Mouse (Mus musculus): ENCODE data around the gene Cldn3. TPM values are rescaled to one million over a fixed set of nuclear protein-coding genes. Genes with fewer than 3 reads are reported as not detected.

Gene Cldn3
- polyA plus RNA-seq, 1 experiment, result 8.7 TPM

DNA sequence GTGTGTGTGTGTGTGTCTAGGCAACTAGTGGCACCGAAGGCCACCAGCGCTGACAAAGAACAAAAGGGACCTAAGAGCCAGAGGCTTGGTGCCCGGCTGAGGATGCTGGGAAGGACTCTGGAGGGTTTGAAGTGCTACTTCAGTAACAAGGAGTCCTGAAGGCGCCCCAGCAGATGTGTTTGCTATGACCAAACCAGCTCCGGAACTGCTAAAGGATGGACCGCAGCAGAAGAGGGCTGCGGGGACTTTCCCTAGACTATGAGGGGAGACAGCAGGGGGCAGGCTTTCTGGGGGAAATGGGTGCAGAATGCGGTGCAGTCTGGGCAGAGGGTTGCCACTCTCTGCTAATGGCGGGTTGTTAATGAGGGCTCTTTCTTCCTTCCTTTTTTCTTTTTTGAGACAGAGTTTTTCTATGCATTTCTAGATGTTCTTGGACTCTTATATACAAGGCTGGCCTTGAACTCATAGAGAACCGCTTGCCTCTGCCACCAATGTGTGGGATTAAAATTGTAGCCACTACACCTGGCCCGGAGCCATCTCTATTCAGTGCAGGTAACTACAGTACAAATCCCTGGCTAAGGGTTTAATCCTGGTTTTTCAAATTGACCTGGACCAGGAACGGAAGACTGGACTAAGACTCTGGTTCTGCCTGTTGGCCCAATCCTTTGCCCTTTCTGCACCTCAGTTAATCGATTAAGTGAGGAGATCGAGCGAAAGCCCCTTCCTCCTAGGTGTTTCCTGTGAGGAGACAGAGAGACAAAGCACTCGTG lies 22.0 kb downstream of the Cldn3 start:
- Histone ChIP-seq H3K4me1 (ENCODE audit: control insufficient read depth, insufficient read depth, low read length) (peaks cover 20% of the 10 kb centered on the region), H3K27ac (ENCODE audit: control insufficient read depth, insufficient read depth, low read depth, low read length) (peak overlapping the region; percentile 76), H3K27me3 (ENCODE audit: control insufficient read depth, insufficient read depth, low read length) (no peaks in the 10 kb centered on the region), H3K4me3 (ENCODE audit: control insufficient read depth, low read depth, low read length) (peak overlapping the region; percentile 91), H3K36me3 (ENCODE audit: control insufficient read depth, insufficient read depth, low read length) (no peaks in the 10 kb centered on the region)
- no peak for TF ChIP-seq CTCF (IDR thresholded peaks at IDR 0.05; ENCODE audit: control insufficient read depth, insufficient read depth, insufficient replicate concordance, low read depth, low read length)
- no peak for TF ChIP-seq POLR2A (IDR thresholded peaks at IDR 0.05; ENCODE audit: control insufficient read depth, low read depth, low read length)

- Histone ChIP-seq H3K4me1 (ENCODE audit: control insufficient read depth, insufficient read depth, low read length) (peaks cover 20% of the 10 kb centered on the region), H3K27me3 (ENCODE audit: control insufficient read depth, insufficient read depth, low read length) (no peaks in the 10 kb centered on the region), H3K27ac (ENCODE audit: control insufficient read depth, insufficient read depth, low read depth, low read length) (peak within 1 kb of the TSS; percentile 98), H3K4me3 (ENCODE audit: control insufficient read depth, low read depth, low read length) (peak within 1 kb of the TSS; percentile 91), H3K36me3 (ENCODE audit: control insufficient read depth, insufficient read depth, low read length) (no peaks in the 10 kb centered on the region)
- TF ChIP-seq CTCF (IDR thresholded peaks at IDR 0.05; ENCODE audit: control insufficient read depth, insufficient read depth, insufficient replicate concordance, low read depth, low read length), result no peak
- peak; percentile 47 for TF ChIP-seq POLR2A (IDR thresholded peaks at IDR 0.05; ENCODE audit: control insufficient read depth, low read depth, low read length)
These were observed 22.9 kb downstream of the Cldn3 start, which contains the start of gene Abhd11 for GRCm38 (mm10) chr5:135008671-135009589. Gene Abhd11, plus strand, starts transcription at chr5:135009152.

- TF ChIP-seq CTCF (IDR thresholded peaks at IDR 0.05; ENCODE audit: control insufficient read depth, insufficient read depth, insufficient replicate concordance, low read depth, low read length), result no peak
- peak; percentile 29; the same call in 1 of the 2 replicates for TF ChIP-seq POLR2A (IDR thresholded peaks at IDR 0.05; ENCODE audit: control insufficient read depth, low read depth, low read length)
- H3K36me3 ChIP-seq (ENCODE audit: control insufficient read depth, insufficient read depth, low read length), result no peaks in the 10 kb centered on the region
These were observed 23.7 kb downstream of the Cldn3 start for GRCm38 (mm10) chr5:135009590-135010319.

GRCm38 (mm10) chr5:135010320-135010709 lies 24.3 kb downstream of the Cldn3 start:
- Histone ChIP-seq H3K27ac (ENCODE audit: control insufficient read depth, insufficient read depth, low read depth, low read length) (no peak overlapping the region), H3K36me3 (ENCODE audit: control insufficient read depth, insufficient read depth, low read length) (no peaks in the 10 kb centered on the region), H3K4me1 (ENCODE audit: control insufficient read depth, insufficient read depth, low read length) (peaks cover 20% of the 10 kb centered on the region), H3K27me3 (ENCODE audit: control insufficient read depth, insufficient read depth, low read length) (no peaks in the 10 kb centered on the region), H3K4me3 (ENCODE audit: control insufficient read depth, low read depth, low read length) (peak overlapping the region; percentile 91; the same call in 1 of the 2 replicates)
- no peak for TF ChIP-seq CTCF (IDR thresholded peaks at IDR 0.05; ENCODE audit: control insufficient read depth, insufficient read depth, insufficient replicate concordance, low read depth, low read length)
- no peak for TF ChIP-seq POLR2A (IDR thresholded peaks at IDR 0.05; ENCODE audit: control insufficient read depth, low read depth, low read length)

More at GRCm38 (mm10) chr5:135009590-135010319, 23.7 kb downstream of the Cldn3 start:
- Histone ChIP-seq H3K27ac (ENCODE audit: control insufficient read depth, insufficient read depth, low read depth, low read length) (peak overlapping the region; percentile 98), H3K4me3 (ENCODE audit: control insufficient read depth, low read depth, low read length) (peak overlapping the region; percentile 91), H3K4me1 (ENCODE audit: control insufficient read depth, insufficient read depth, low read length) (peaks cover 20% of the 10 kb centered on the region), H3K27me3 (ENCODE audit: control insufficient read depth, insufficient read depth, low read length) (no peaks in the 10 kb centered on the region)

DNA sequence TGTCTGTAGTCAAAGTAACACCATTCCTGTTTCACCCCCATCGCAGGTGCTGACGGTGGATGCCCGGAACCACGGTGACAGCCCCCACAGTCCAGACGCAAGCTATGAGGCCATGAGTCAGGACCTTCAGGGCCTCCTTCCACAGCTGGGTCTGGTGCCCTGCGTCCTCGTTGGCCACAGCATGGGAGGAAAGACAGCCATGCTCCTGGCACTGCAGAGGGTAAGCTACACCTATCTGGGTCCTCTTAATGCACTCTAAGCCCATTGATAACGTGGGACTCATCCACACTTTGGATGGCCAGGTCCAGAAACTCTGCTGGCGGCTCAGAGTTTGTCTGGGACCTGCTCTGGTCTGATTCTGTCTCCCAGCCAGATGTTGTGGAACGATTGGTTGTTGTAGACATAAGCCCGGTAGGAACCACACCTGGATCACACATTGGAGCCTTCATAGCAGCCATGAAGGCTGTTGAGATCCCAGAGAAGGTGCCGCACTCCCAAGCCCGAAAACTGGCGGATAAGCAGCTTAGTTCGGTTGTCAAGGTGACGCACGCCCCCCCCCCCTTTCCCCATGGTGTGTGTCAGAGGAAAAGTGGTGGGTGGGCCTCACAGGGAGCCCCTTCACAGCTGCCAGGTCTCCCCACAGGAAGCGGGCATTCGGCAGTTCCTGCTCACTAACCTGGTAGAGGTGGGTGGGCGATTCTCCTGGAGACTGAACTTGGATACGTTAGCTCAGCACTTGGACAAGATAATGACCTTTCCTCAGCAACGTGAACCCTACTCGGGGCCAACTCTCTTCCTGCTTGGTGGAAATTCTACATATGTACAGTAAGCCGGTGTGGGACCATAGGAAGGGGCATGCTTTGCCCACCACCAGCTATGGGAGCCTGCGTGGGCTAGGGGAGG lies 25.1 kb downstream of the Cldn3 start:
- no peak overlapping the region for H3K4me3 ChIP-seq (ENCODE audit: control insufficient read depth, low read depth, low read length)
- no peak overlapping the region for H3K27ac ChIP-seq (ENCODE audit: control insufficient read depth, insufficient read depth, low read depth, low read length)
- H3K4me1 ChIP-seq (ENCODE audit: control insufficient read depth, insufficient read depth, low read length), result peaks cover 20% of the 10 kb centered on the region
- no peaks in the 10 kb centered on the region for H3K27me3 ChIP-seq (ENCODE audit: control insufficient read depth, insufficient read depth, low read length)
- no peaks in the 10 kb centered on the region for H3K36me3 ChIP-seq (ENCODE audit: control insufficient read depth, insufficient read depth, low read length)
- no peak for TF ChIP-seq POLR2A (IDR thresholded peaks at IDR 0.05; ENCODE audit: control insufficient read depth, low read depth, low read length)

GRCm38 (mm10) chr5:135011809-135012613 lies 26.0 kb downstream of the Cldn3 start:
- Histone ChIP-seq H3K4me1 (ENCODE audit: control insufficient read depth, insufficient read depth, low read length) (peaks cover 20% of the 10 kb centered on the region), H3K36me3 (ENCODE audit: control insufficient read depth, insufficient read depth, low read length) (no peaks in the 10 kb centered on the region)
- TF ChIP-seq CTCF (IDR thresholded peaks at IDR 0.05; ENCODE audit: control insufficient read depth, insufficient read depth, insufficient replicate concordance, low read depth, low read length) (no peak), POLR2A (IDR thresholded peaks at IDR 0.05; ENCODE audit: control insufficient read depth, low read depth, low read length) (no peak)

More at GRCm38 (mm10) chr5:135011809-135012613, 26.0 kb downstream of the Cldn3 start:
- H3K27ac ChIP-seq (ENCODE audit: control insufficient read depth, insufficient read depth, low read depth, low read length), result no peak overlapping the region
- H3K27me3 ChIP-seq (ENCODE audit: control insufficient read depth, insufficient read depth, low read length), result no peaks in the 10 kb centered on the region
- H3K4me3 ChIP-seq (ENCODE audit: control insufficient read depth, low read depth, low read length), result no peak overlapping the region

All from testis, adult 2 months (tissue).